Mouse (Mus musculus) inflammation-experienced regulatory T-cells (primary cell): ENCODE data around the gene Srm. TPM values are rescaled to one million over a fixed set of nuclear protein-coding genes. Genes with fewer than 3 reads are reported as not detected.

Experiments
- polyA plus RNA-seq, 2 experiments: library from polyadenylated mRNA; unstranded; fragments of 100-300 nt; shearing (Covaris generic); gene quantifications; one replicate each; pipeline ENCODE4 v1.2.1; 2017

Srm gene
- polyA plus RNA-seq: 10 to 100 TPM; 71.9 to 86.5 TPM

GRCm38 (mm10) chr4:148591171-148591630 lies at the start of gene Srm:
Gene Srm, plus strand, starts transcription at chr4:148591503.

GRCm38 (mm10) chr4:148558297-148559000 lies 32.9 kb upstream of the Srm start, which contains the start of gene Exosc10:
Gene Exosc10, plus strand, starts transcription at chr4:148558429.

GRCm38 (mm10) chr4:148602357-148603120 lies 11.2 kb downstream of the Srm start, which contains the start of gene Masp2:
Gene Masp2, plus strand, starts transcription at chr4:148602554.

DNA sequence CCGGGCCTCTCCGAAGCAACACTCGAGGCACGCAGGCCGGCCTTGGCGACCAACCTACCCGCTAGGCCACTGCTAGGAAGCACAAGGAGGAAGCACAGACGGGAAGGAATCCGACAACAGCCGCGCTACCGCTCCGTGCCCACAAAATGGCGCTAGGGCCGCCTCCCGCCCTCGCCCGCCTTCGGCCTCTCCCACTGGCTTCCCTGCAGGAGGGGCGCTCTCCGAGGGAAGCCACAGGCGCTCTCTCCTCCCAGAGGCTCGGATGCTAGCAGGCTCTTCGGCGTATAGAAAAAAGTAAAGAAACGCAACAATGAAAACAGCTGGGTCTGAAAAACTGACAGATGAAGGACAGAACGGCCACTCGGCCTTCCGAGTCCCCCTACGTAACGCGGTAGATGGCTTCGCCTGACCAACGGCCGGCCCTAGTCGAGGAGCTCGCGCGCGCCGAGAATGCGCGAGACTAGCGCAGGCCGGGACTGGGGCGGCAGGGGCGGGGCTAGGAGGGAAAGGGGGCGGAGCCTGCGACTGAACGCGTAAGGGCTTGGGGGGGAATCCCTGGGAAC lies 35.4 kb downstream of the Srm start, which contains the start of gene Tardbp:
Tardbp (minus strand) TSS at position 397 of the 563 bp plus-strand sequence.

GRCm38 (mm10) chr4:148643291-148644156 lies 52.2 kb downstream of the Srm start, which contains the start of gene Gm572:
Gene Gm572, plus strand, starts transcription at chr4:148643317.

Other genes with a start within 250 kb of the Srm start
- gene Ubiad1, start 146.7 kb upstream of the Srm start, polyA plus RNA-seq: 10 to 100 TPM; 18.9 to 19.5 TPM
- 10 to 100 TPM; 15.6 to 20.5 TPM for gene Mtor, start 142.9 kb upstream of the Srm start, polyA plus RNA-seq
- under 1 TPM; 0.36 to 0.69 TPM for gene Angptl7, start 91.0 kb upstream of the Srm start, polyA plus RNA-seq
- gene Exosc10, start 33.1 kb upstream of the Srm start, polyA plus RNA-seq: 100 to 1,000 TPM; 109 to 134 TPM
- gene Masp2, start 11.1 kb downstream of the Srm start, polyA plus RNA-seq: under 1 TPM; 0.18 to 0.49 TPM
- gene Tardbp, start 35.5 kb downstream of the Srm start, polyA plus RNA-seq: 100 to 1,000 TPM; 184 to 187 TPM
- gene Gm572, start 51.8 kb downstream of the Srm start, polyA plus RNA-seq: under 1 TPM; 0.14 to 0.48 TPM
- 1 to 10 TPM; 2.9 to 3.0 TPM for gene Casz1, start 212.9 kb downstream of the Srm start, polyA plus RNA-seq